Mouse (Mus musculus) ES-Bruce4 (cell line): Measurements from ENCODE around the gene Rab4a.

ENCODE experiments used
- CTCF ChIP-seq: IDR thresholded peaks from one replicate; pipeline ENCODE4 v1.8.1; 2011; ENCODE audit warnings: low read depth, low read length
- EP300 ChIP-seq: IDR thresholded peaks from 2 replicates; pipeline ENCODE4 v1.6.1; 2011; ENCODE audit warnings: low read depth, low read length; ENCODE audit not compliant: insufficient read depth
- POLR2A ChIP-seq: IDR thresholded peaks from one replicate; pipeline ENCODE4 v1.8.1; 2011; ENCODE audit warnings: low read length; ENCODE audit not compliant: insufficient read depth

DNA sequence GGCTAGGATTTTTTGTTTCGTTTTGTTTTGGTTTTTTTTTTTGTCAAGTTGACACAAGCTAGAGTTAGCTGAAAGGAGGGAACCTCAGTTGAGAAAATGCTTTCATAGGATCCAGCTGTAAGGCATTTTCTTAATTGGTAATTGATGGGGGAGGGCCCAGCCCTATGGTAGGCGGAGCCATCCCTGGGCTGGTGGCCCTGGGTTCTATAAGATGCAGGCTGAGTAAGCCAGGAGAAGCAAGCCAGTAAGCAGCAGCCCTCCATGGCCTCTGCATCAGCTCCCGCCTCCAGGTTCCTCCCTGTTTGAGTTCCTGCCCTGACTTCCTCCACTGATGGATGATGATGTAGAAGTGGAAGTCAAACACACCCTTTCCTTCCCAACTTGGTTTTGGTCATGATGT, 25.3 kb upstream of the Rab4a start:
- TF ChIP-seq EP300 (no peak), CTCF (no peak), POLR2A (no peak)
